Mouse (Mus musculus) heart, postnatal 25 days (tissue): ENCODE measurements at regions not wholly inside any gene's neighbourhood (a gene's known extent, or its start where the extent isn't known, plus 50 kb on each side); places are given as distances from the start of the nearest gene placed in this dataset.

Experiments
- DNase-seq: peaks from one replicate; pipeline ENCODE4 v3.0.0; 2022; ENCODE audit warnings: low spot score
- intact Hi-C: fragments of 180-260 bp; cut with DNase I; formaldehyde crosslinking; loops from one replicate; pipeline ENCODE4 v1.15.1; 2025

GRCm38 (mm10) chr4:106094882-106095556 is 221.0 kb upstream of the Usp24 start:
- DNase-seq: no peak
- intact Hi-C loops: no loop called here

- no peak for DNase-seq
- intact Hi-C loops: no loop called here
These were observed 219.9 kb upstream of the Usp24 start for GRCm38 (mm10) chr4:106096130-106096529.

GRCm38 (mm10) chr4:106097846-106098245 is 218.2 kb upstream of the Usp24 start:
- intact Hi-C loops: no loop called here
- no peak for DNase-seq

- DNase-seq: no peak
- intact Hi-C loops: no loop called here
These were observed 215.6 kb upstream of the Usp24 start for GRCm38 (mm10) chr4:106100211-106101025.

- DNase-seq: no peak
- intact Hi-C loops: no loop called here
These were observed 214.1 kb upstream of the Usp24 start for GRCm38 (mm10) chr4:106101904-106102303.

- DNase-seq: no peak
- intact Hi-C loops: no loop called here
These were observed 213.5 kb upstream of the Usp24 start for GRCm38 (mm10) chr4:106102451-106102977.

GRCm38 (mm10) chr4:106103750-106104635 is 212.0 kb upstream of the Usp24 start:
- DNase-seq: no peak
- intact Hi-C loops: no loop called here

- DNase-seq: no peak
- intact Hi-C loops: no loop called here
These were observed 203.0 kb upstream of the Usp24 start for GRCm38 (mm10) chr4:106112981-106113380.

GRCm38 (mm10) chr4:106113747-106114146 is 202.3 kb upstream of the Usp24 start:
- intact Hi-C loops: no loop called here
- no peak for DNase-seq

- intact Hi-C loops: no loop called here
- no peak for DNase-seq
These were observed 199.4 kb upstream of the Usp24 start for GRCm38 (mm10) chr4:106116611-106117010.

GRCm38 (mm10) chr4:106121306-106121705 is 194.7 kb upstream of the Usp24 start:
- DNase-seq: no peak
- intact Hi-C loops: no loop called here

GRCm38 (mm10) chr4:106123038-106123654 is 192.9 kb upstream of the Usp24 start:
- intact Hi-C loops: no loop called here
- DNase-seq: peak; percentile 23

GRCm38 (mm10) chr4:106127199-106127598 is 188.8 kb upstream of the Usp24 start:
- no peak for DNase-seq
- intact Hi-C loops: no loop called here

- DNase-seq: no peak
- intact Hi-C loops: no loop called here
These were observed 188.4 kb upstream of the Usp24 start for GRCm38 (mm10) chr4:106127641-106128040.

GRCm38 (mm10) chr4:106129327-106129726 is 186.7 kb upstream of the Usp24 start:
- DNase-seq: no peak
- intact Hi-C loops: no loop called here

- intact Hi-C loops: no loop called here
- no peak for DNase-seq
These were observed 186.2 kb upstream of the Usp24 start for GRCm38 (mm10) chr4:106129803-106130202.

- intact Hi-C loops: no loop called here
- no peak for DNase-seq
These were observed 182.0 kb upstream of the Usp24 start for GRCm38 (mm10) chr4:106133746-106134730.

- no peak for DNase-seq
- intact Hi-C loops: no loop called here
These were observed 173.3 kb upstream of the Usp24 start for GRCm38 (mm10) chr4:106142741-106143140.
